Comparison of ENCODE assay signal across 11 mouse cellular contexts in the genomic region with DNA sequence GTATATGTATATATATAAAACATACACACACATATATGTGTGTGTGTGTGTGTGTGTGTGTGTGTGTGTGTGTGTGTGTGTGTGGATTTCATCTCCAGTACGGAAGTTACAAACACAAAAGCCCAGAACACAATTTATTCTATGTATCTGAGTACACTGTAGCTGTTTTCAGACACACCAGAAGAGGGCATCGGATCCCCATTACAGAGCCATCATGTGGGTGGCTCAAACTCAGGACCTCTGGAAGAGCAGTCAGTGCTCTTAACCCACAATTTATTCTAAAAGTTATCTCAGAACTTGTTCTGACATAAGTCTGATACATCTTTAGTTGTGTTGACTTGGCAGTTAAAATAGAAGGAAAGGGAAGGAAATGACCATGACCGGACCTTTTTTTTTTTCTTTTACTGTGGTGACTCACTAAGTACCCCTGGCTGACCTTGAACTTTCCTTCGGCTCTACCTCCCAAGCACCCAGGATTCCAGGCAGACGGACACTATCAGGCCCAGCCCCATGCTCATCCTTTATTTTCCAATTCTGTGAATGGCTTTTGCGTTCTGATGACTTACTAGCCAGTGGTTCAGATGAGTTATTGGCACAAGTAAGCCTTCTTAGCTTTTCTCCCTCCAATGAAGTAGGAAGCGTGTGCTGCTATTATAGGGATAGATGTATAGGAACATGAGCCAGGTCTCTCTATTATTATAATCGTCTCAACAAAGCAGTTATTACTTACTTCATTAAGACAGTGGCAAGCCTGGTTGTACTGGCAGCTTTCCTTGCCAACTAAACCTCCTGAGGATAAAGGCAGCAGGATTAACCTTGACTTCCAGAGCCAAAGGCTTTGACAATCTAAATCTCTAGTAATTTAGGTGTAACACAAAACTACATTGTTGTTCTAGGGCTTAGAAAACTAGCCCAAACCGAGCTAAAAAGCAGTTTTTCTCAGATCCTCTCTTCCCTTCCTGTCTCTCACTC. TPM values are rescaled to one million over a fixed set of nuclear protein-coding genes. Genes with fewer than 3 reads are reported as not detected.
DNase-seq lines count a peak whose midpoint lies in the region; ATAC-seq and TF ChIP-seq lines count a peak whose summit lies in the region.
"Had no signal": no experiment of that assay in that cellular context is flagged by ENCODE, and none has a peak within 500 bp of the region (broad histone marks: within the 10 kb centered on the region; RNA-seq: fewer than 3 reads in every experiment).

No protein-coding gene starts in this region.

- peak in 2 of 3 experiments; percentile 30 to 43; a peak in 4 of 6 replicates for TF ChIP-seq CTCF in MEL (IDR thresholded peaks at IDR 0.05 in 2 of 3, conservative IDR thresholded peaks at IDR 0.05 in 1 of 3; ENCODE audit: control insufficient read depth in 1 of 3, insufficient read depth in 1 of 3, low read depth in 2 of 3, low read length in 3 of 3, poor library complexity in 1 of 3, severe bottlenecking in 1 of 3)

- no peak for TF ChIP-seq POLR2A in MEL (IDR thresholded peaks at IDR 0.05; ENCODE audit: control insufficient read depth in 1 of 2, insufficient read depth in 1 of 2, low read depth in 1 of 2, low read length in 2 of 2, poor library complexity in 1 of 2)

- no peaks in the 10 kb centered on the region for H3K9me3 ChIP-seq in erythroblast, embryonic 14.5 days (ENCODE audit: control insufficient read depth, low read length)
- H3K9me3 ChIP-seq in liver, embryonic 13.5 days (replicated peaks): no peaks in the 10 kb centered on the region
- H3K9me3 ChIP-seq in liver, embryonic 11.5 days (ENCODE audit: control insufficient read depth, low read length): no peaks in the 10 kb centered on the region
- no peaks in the 10 kb centered on the region for H3K9me3 ChIP-seq in MEL (replicated peaks; ENCODE audit: insufficient read depth, low read length)
- no peaks in the 10 kb centered on the region for H3K9me3 ChIP-seq in liver, embryonic 15.5 days (replicated peaks)
- no peaks in the 10 kb centered on the region for H3K9me3 ChIP-seq in neural tube, embryonic 15.5 days (replicated peaks)
- H3K9me3 ChIP-seq: limb, embryonic 15.5 days had no signal

- H3K36me3 ChIP-seq in erythroblast, embryonic 14.5 days (ENCODE audit: control insufficient read depth): peaks cover 95% of the 10 kb centered on the region
- H3K36me3 ChIP-seq in liver, embryonic 13.5 days: peaks cover 42% of the 10 kb centered on the region
- H3K36me3 ChIP-seq in liver, embryonic 11.5 days (ENCODE audit: control insufficient read depth, insufficient read depth, low read length): no peaks in the 10 kb centered on the region; the same call in 1 of the 2 replicates
- H3K36me3 ChIP-seq in MEL (ENCODE audit: control insufficient read depth in 1 of 2, insufficient read depth in 2 of 2, low read length in 2 of 2): peaks cover 0 to 39% of the 10 kb centered on the region in 2 experiments; a peak in 2 of 4 replicates
- peaks cover 45% of the 10 kb centered on the region for H3K36me3 ChIP-seq in liver, embryonic 15.5 days (replicated peaks)
- no peaks in the 10 kb centered on the region for H3K36me3 ChIP-seq in neural tube, embryonic 15.5 days
- H3K36me3 ChIP-seq: limb, embryonic 15.5 days had no signal

- DNase-seq in liver, embryonic 13.5 days: no peak
- no peak for DNase-seq in liver, embryonic 11.5 days (ENCODE audit: low spot score)
- no peak for DNase-seq in MEL (ENCODE audit: low read depth, low spot score)
- DNase-seq: cerebellum, postnatal 36 days had no signal

- no peak for TF ChIP-seq EP300 in MEL (IDR thresholded peaks at IDR 0.05; ENCODE audit: low read depth in 1 of 2, low read length in 2 of 2)

- H3K27me3 ChIP-seq in erythroblast, embryonic 14.5 days (ENCODE audit: control insufficient read depth): no peaks in the 10 kb centered on the region
- H3K27me3 ChIP-seq in liver, embryonic 13.5 days: no peaks in the 10 kb centered on the region
- H3K27me3 ChIP-seq in liver, embryonic 11.5 days (replicated peaks; ENCODE audit: control insufficient read depth, insufficient read depth, low read length): no peaks in the 10 kb centered on the region
- H3K27me3 ChIP-seq in MEL (ENCODE audit: control insufficient read depth in 1 of 2, insufficient read depth in 2 of 2, low read length in 2 of 2): no peaks in the 10 kb centered on the region
- no peaks in the 10 kb centered on the region for H3K27me3 ChIP-seq in liver, embryonic 15.5 days
- no peaks in the 10 kb centered on the region; the same call in 1 of the 2 replicates for H3K27me3 ChIP-seq in neural tube, embryonic 15.5 days (replicated peaks)
- H3K27me3 ChIP-seq: limb, embryonic 15.5 days had no signal

- peak overlapping the region; percentile 99 for H3K27ac ChIP-seq in liver, embryonic 13.5 days
- no peak overlapping the region for H3K27ac ChIP-seq in liver, embryonic 11.5 days (ENCODE audit: low read depth, low read length)
- H3K27ac ChIP-seq in MEL (ENCODE audit: control insufficient read depth, low read depth, low read length): no peak overlapping the region
- H3K27ac ChIP-seq in liver, embryonic 15.5 days (replicated peaks): peak overlapping the region; percentile 77
- no peak overlapping the region for H3K27ac ChIP-seq in neural tube, embryonic 15.5 days (replicated peaks)
- H3K27ac ChIP-seq: hindbrain, postnatal 0 days; limb, embryonic 15.5 days had no signal

- H3K4me3 ChIP-seq in erythroblast, embryonic 14.5 days (replicated peaks): peak overlapping the region; percentile 39
- 0 out of 2 replicates have a peak overlapping the region, but pooled peaks have one; percentile 6 for H3K4me3 ChIP-seq in liver, embryonic 13.5 days (replicated peaks)
- H3K4me3 ChIP-seq in liver, embryonic 11.5 days (ENCODE audit: low read depth, low read length): no peak overlapping the region
- H3K4me3 ChIP-seq in MEL (ENCODE audit: control insufficient read depth in 1 of 2, insufficient read depth in 1 of 2, low read depth in 2 of 2, low read length in 2 of 2): no peak overlapping the region
- peak overlapping the region; percentile 1; the same call in 1 of the 2 replicates for H3K4me3 ChIP-seq in liver, embryonic 15.5 days (replicated peaks)
- H3K4me3 ChIP-seq in neural tube, embryonic 15.5 days (replicated peaks): no peak overlapping the region
- H3K4me3 ChIP-seq: limb, embryonic 15.5 days had no signal

- peaks cover 92% of the 10 kb centered on the region for H3K4me1 ChIP-seq in erythroblast, embryonic 14.5 days (ENCODE audit: control insufficient read depth)
- peaks cover 95% of the 10 kb centered on the region for H3K4me1 ChIP-seq in liver, embryonic 13.5 days (replicated peaks)
- peaks cover 51% of the 10 kb centered on the region for H3K4me1 ChIP-seq in liver, embryonic 11.5 days (replicated peaks; ENCODE audit: control insufficient read depth, insufficient read depth, low read length)
- peaks cover 4 to 28% of the 10 kb centered on the region in 2 experiments for H3K4me1 ChIP-seq in MEL (ENCODE audit: control insufficient read depth in 1 of 2, insufficient read depth in 2 of 2, low read length in 2 of 2)
- peaks cover 96% of the 10 kb centered on the region for H3K4me1 ChIP-seq in liver, embryonic 15.5 days (replicated peaks)
- peaks cover 3% of the 10 kb centered on the region; the same call in 1 of the 2 replicates for H3K4me1 ChIP-seq in neural tube, embryonic 15.5 days
- H3K4me1 ChIP-seq: limb, embryonic 15.5 days had no signal

- peaks cover 28% of the 10 kb centered on the region for H3K79me2 ChIP-seq in MEL (ENCODE audit: control insufficient read depth, insufficient read depth, low read length, poor library complexity)

- 65% methylated on average over 9 of the region's 9 CpGs for WGBS in liver, embryonic 13.5 days (ENCODE audit: insufficient replicate concordance)
- 70% methylated on average over 9 of the region's 9 CpGs for WGBS in liver, embryonic 11.5 days
- 62% methylated on average over 9 of the region's 9 CpGs for WGBS in liver, embryonic 15.5 days (ENCODE audit: insufficient replicate concordance)
- WGBS in neural tube, embryonic 15.5 days: 77% methylated on average over 9 of the region's 9 CpGs

- peak; percentile 33 for TF ChIP-seq RAD21 in MEL (IDR thresholded peaks at IDR 0.05; ENCODE audit: low read depth, low read length)

- peak overlapping the region; percentile 49 for H3K9ac ChIP-seq in liver, embryonic 13.5 days
- H3K9ac ChIP-seq in liver, embryonic 11.5 days (ENCODE audit: low read depth, low read length): no peak overlapping the region
- no peak overlapping the region for H3K9ac ChIP-seq in MEL (ENCODE audit: control insufficient read depth, low read depth, low read length, poor library complexity, severe bottlenecking)
- no peak overlapping the region for H3K9ac ChIP-seq in liver, embryonic 15.5 days
- no peak overlapping the region for H3K9ac ChIP-seq in neural tube, embryonic 15.5 days (replicated peaks)
- H3K9ac ChIP-seq: limb, embryonic 15.5 days had no signal

- H3K4me2 ChIP-seq in liver, embryonic 13.5 days: peak overlapping the region; percentile 90
- no peak overlapping the region for H3K4me2 ChIP-seq in liver, embryonic 11.5 days
- peak overlapping the region; percentile 58 for H3K4me2 ChIP-seq in liver, embryonic 15.5 days
- no peak overlapping the region for H3K4me2 ChIP-seq in neural tube, embryonic 15.5 days
- H3K4me2 ChIP-seq: limb, embryonic 15.5 days had no signal

- no peak for ATAC-seq in erythroblast, adult 5-6 weeks (replicated peaks; ENCODE audit: low FRiP score, poor library complexity, severe bottlenecking)
- ATAC-seq in liver, embryonic 13.5 days (ENCODE audit: low read depth): no peak
- no peak for ATAC-seq in liver, embryonic 11.5 days (replicated peaks; ENCODE audit: low FRiP score)
- ATAC-seq in liver, embryonic 15.5 days (ENCODE audit: insufficient read depth): no peak
- ATAC-seq in neural tube, embryonic 15.5 days (ENCODE audit: low FRiP score): no peak
- ATAC-seq in erythroid progenitor cell, adult 5-6 weeks (replicated peaks; ENCODE audit: low FRiP score, poor library complexity, severe bottlenecking): no peak
- ATAC-seq: hindbrain, postnatal 0 days had no signal

TF ChIP-seq in MEL, 35 proteins besides CTCF, POLR2A, EP300 and RAD21 (continues in another document):
- no peak for TF ChIP-seq MXI1 (IDR thresholded peaks at IDR 0.05; ENCODE audit: low read depth, low read length)

RNA-seq across cellular contexts. Expression of a gene that starts 6.0 kb away (rescaled TPM):
- 9.7 and 11.1 TPM in 2 replicates for polyA plus RNA-seq in erythroblast, embryonic 14.5 days (2012)
- 440 and 459 TPM in 2 replicates for total RNA-seq in erythroblast, adult 5-6 weeks (2015; ENCODE audit: low replicate concordance)
- 461 and 469 TPM in 2 replicates for total RNA-seq in erythroblast, adult 5-6 weeks (2017; ENCODE audit: low replicate concordance)
- 75.1 and 80.8 TPM in 2 replicates for polyA plus RNA-seq in liver, embryonic 13.5 days (2015; fragmentation: Nextera tagmentation; extraction: Ambion mirVana)
- 46.9 and 49.2 TPM in 2 replicates for polyA plus RNA-seq in liver, embryonic 11.5 days (2014; fragmentation: Nextera tagmentation; extraction: Ambion mirVana)
- 13.2 TPM in 2 replicates for total RNA-seq in MEL (2012; rRNA removed)
- 10 to 100 TPM in 1 of 2 experiments, not detected in 1; 17.9 TPM for polyA plus RNA-seq in MEL (2012; ENCODE audit: insufficient read depth in 1 of 2, insufficient read length in 2 of 2, low read depth in 1 of 2, low replicate concordance in 2 of 2, missing spikeins in 1 of 2)
- polyA plus RNA-seq in liver, embryonic 15.5 days (2015; fragmentation: Nextera tagmentation; extraction: Ambion mirVana): 79.2 and 87.6 TPM in 2 replicates
- 2.2 and 10.1 TPM in 2 replicates for polyA plus RNA-seq in neural tube, embryonic 15.5 days (2015; fragmentation: Nextera tagmentation; extraction: Ambion mirVana)
- total RNA-seq in erythroid progenitor cell, adult 5-6 weeks (2015; ENCODE audit: low replicate concordance): 431 and 444 TPM in 2 replicates
- total RNA-seq in erythroid progenitor cell, adult 5-6 weeks (2017; ENCODE audit: low replicate concordance): 329 and 368 TPM in 2 replicates

Comparison
In these comparisons a context has a peak if more than half of its experiments do, and no peak if none do; other contexts are left out.
1. H3K4me3 ChIP-seq: peak in erythroblast, embryonic 14.5 days (single experiment), liver, embryonic 13.5 days (single experiment) and liver, embryonic 15.5 days (single experiment); none in liver, embryonic 11.5 days (single experiment), MEL (0 of 2) and neural tube, embryonic 15.5 days (single experiment).
2. H3K27ac ChIP-seq: peak in liver, embryonic 13.5 days (single experiment) and liver, embryonic 15.5 days (single experiment); none in liver, embryonic 11.5 days (single experiment), MEL (single experiment) and neural tube, embryonic 15.5 days (single experiment).
3. H3K4me2 ChIP-seq: peak in liver, embryonic 13.5 days (single experiment) and liver, embryonic 15.5 days (single experiment); none in liver, embryonic 11.5 days (single experiment) and neural tube, embryonic 15.5 days (single experiment).